ENCODE assay signal across 8 mouse cellular contexts in genomic region chr2:3418883-3419431, GRCm38 (mm10). TPM values are rescaled to one million over a fixed set of nuclear protein-coding genes. Genes with fewer than 3 reads are reported as not detected.
A peak's percentile ranks its signal among the peaks of the same experiment; 100 is the strongest.
DNase-seq lines count a peak whose midpoint lies in the region; ATAC-seq and TF ChIP-seq lines count a peak whose summit lies in the region.

No protein-coding gene starts in this region.

- peak overlapping the region; percentile 37 for H3K27ac ChIP-seq in bone marrow macrophage, adult 2 months (ENCODE audit: insufficient read depth, low read depth, low read length)
- no peak overlapping the region for H3K27ac ChIP-seq in embryonic fibroblast, embryonic 13.5 days (ENCODE audit: insufficient read depth, low read length)
- no peak overlapping the region for H3K27ac ChIP-seq in heart, embryonic 11.5 days (ENCODE audit: low read depth, low read length)
- no peak overlapping the region for H3K27ac ChIP-seq in kidney, embryonic 16.5 days (ENCODE audit: low read length)
- H3K27ac ChIP-seq in liver, adult 2 months (replicated peaks; ENCODE audit: insufficient read depth, low read depth, low read length): peak overlapping the region; percentile 22

- peak; percentile 96 for ATAC-seq in heart, embryonic 11.5 days (replicated peaks; ENCODE audit: insufficient number of reproducible peaks, low FRiP score, low TSS enrichment)
- peak; percentile 97 for ATAC-seq in kidney, embryonic 16.5 days (ENCODE audit: low FRiP score, low TSS enrichment)

- peaks cover 8% of the 10 kb centered on the region for H3K27me3 ChIP-seq in heart, embryonic 11.5 days (ENCODE audit: control insufficient read depth, insufficient read depth, low read length)
- peaks cover 11% of the 10 kb centered on the region for H3K27me3 ChIP-seq in kidney, embryonic 16.5 days (ENCODE audit: insufficient read depth, low read length)
- no peaks in the 10 kb centered on the region for H3K27me3 ChIP-seq in liver, adult 2 months (ENCODE audit: control insufficient read depth, insufficient read depth, low read length)
- peaks cover 13% of the 10 kb centered on the region for H3K27me3 ChIP-seq in myocyte (ENCODE audit: control insufficient read depth, insufficient read depth, insufficient read length)
- no peaks in the 10 kb centered on the region for H3K27me3 ChIP-seq in splenic B cell, adult 2 months (ENCODE audit: control insufficient read depth, insufficient read depth, low read length, poor library complexity, severe bottlenecking)

- no peak overlapping the region for H3ac ChIP-seq in myocyte (ENCODE audit: control insufficient read depth, insufficient read length)

- no peak for TF ChIP-seq POLR2A in bone marrow macrophage, adult 2 months (IDR thresholded peaks at IDR 0.05; ENCODE audit: borderline replicate concordance, low read depth, low read length)
- peak; percentile 50; the same call in 1 of the 2 replicates for TF ChIP-seq POLR2A in embryonic fibroblast, embryonic 13.5 days (IDR thresholded peaks at IDR 0.05; ENCODE audit: low read depth, low read length)
- TF ChIP-seq POLR2A in liver, adult 2 months (IDR thresholded peaks at IDR 0.05; ENCODE audit: extremely low read depth, insufficient read depth, low read length): no peak; the same call in 1 of the 2 replicates
- TF ChIP-seq POLR2A in myocyte (IDR thresholded peaks at IDR 0.05; ENCODE audit: insufficient read length, low read depth): peak; percentile 47

- no peak for TF ChIP-seq CTCF in bone marrow macrophage, adult 2 months (IDR thresholded peaks at IDR 0.05; ENCODE audit: low read depth, low read length)
- no peak for TF ChIP-seq CTCF in embryonic fibroblast, embryonic 13.5 days (IDR thresholded peaks at IDR 0.05; ENCODE audit: borderline replicate concordance, insufficient read depth, low read length)
- TF ChIP-seq CTCF in liver, adult 2 months (IDR thresholded peaks at IDR 0.05; ENCODE audit: low read depth, low read length): no peak

- no peaks in the 10 kb centered on the region for H3K36me3 ChIP-seq in heart, embryonic 11.5 days (ENCODE audit: control insufficient read depth, insufficient read depth, low read length)
- H3K36me3 ChIP-seq in kidney, embryonic 16.5 days (ENCODE audit: insufficient read depth, low read length): no peaks in the 10 kb centered on the region
- no peaks in the 10 kb centered on the region for H3K36me3 ChIP-seq in liver, adult 2 months (ENCODE audit: control insufficient read depth, insufficient read depth, low read length)
- no peaks in the 10 kb centered on the region for H3K36me3 ChIP-seq in myocyte (ENCODE audit: control insufficient read depth, insufficient read depth)
- no peaks in the 10 kb centered on the region for H3K36me3 ChIP-seq in splenic B cell, adult 2 months (ENCODE audit: control insufficient read depth, insufficient read depth, low read length, poor library complexity, severe bottlenecking)

- peak overlapping the region; percentile 64 for H3K4me3 ChIP-seq in bone marrow macrophage, adult 2 months (ENCODE audit: insufficient read depth, low read length)
- H3K4me3 ChIP-seq in embryonic fibroblast, embryonic 13.5 days (ENCODE audit: insufficient read depth, low read length): peak overlapping the region; percentile 80
- peak overlapping the region; percentile 54 for H3K4me3 ChIP-seq in heart, embryonic 11.5 days (ENCODE audit: low read depth, low read length)
- peak overlapping the region; percentile 51 for H3K4me3 ChIP-seq in kidney, embryonic 16.5 days (ENCODE audit: low read length)
- H3K4me3 ChIP-seq in liver, adult 2 months (ENCODE audit: insufficient read depth, low read depth, low read length): peak overlapping the region; percentile 60
- peak overlapping the region; percentile 16 for H3K4me3 ChIP-seq in myocyte

- H3K4me1 ChIP-seq in bone marrow macrophage, adult 2 months (ENCODE audit: control insufficient read depth, insufficient read depth, low read length): peaks cover 33% of the 10 kb centered on the region
- no peaks in the 10 kb centered on the region for H3K4me1 ChIP-seq in embryonic fibroblast, embryonic 13.5 days (ENCODE audit: control insufficient read depth, insufficient read depth, low read length)
- peaks cover 2% of the 10 kb centered on the region; the same call in 1 of the 2 replicates for H3K4me1 ChIP-seq in heart, embryonic 11.5 days (ENCODE audit: control insufficient read depth, insufficient read depth, low read length)
- H3K4me1 ChIP-seq in kidney, embryonic 16.5 days (ENCODE audit: insufficient read depth, low read length): peaks cover 6% of the 10 kb centered on the region; the same call in 1 of the 2 replicates
- H3K4me1 ChIP-seq in liver, adult 2 months (ENCODE audit: control insufficient read depth, insufficient read depth, low read length): peaks cover 10% of the 10 kb centered on the region

- peak overlapping the region; percentile 87 for H3K4me2 ChIP-seq in heart, embryonic 11.5 days
- peak overlapping the region; percentile 67 for H3K4me2 ChIP-seq in kidney, embryonic 16.5 days (replicated peaks; ENCODE audit: low read depth, low read length)
- H3K4me2 ChIP-seq in myocyte (ENCODE audit: low read depth): peak overlapping the region; percentile 79

- H3K9ac ChIP-seq in heart, embryonic 11.5 days (ENCODE audit: low read depth, low read length): peak overlapping the region; percentile 52; the same call in 1 of the 2 replicates
- H3K9ac ChIP-seq in kidney, embryonic 16.5 days (replicated peaks; ENCODE audit: low read length): peak overlapping the region; percentile 56
- H3K9ac ChIP-seq in liver, adult 2 months (ENCODE audit: low read depth, low read length): peak overlapping the region; percentile 69

- H3K79me2 ChIP-seq in liver, adult 2 months (ENCODE audit: control insufficient read depth, insufficient read depth, low read length): no peaks in the 10 kb centered on the region
- no peaks in the 10 kb centered on the region for H3K79me2 ChIP-seq in myocyte (ENCODE audit: control insufficient read depth, insufficient read depth)

- WGBS in heart, embryonic 11.5 days (ENCODE audit: insufficient replicate concordance): 2% methylated on average over 38 of the region's 38 CpGs
- WGBS in kidney, embryonic 16.5 days: under 1% methylated on average over 38 of the region's 38 CpGs
- under 1% methylated on average over 38 of the region's 38 CpGs for WGBS in liver, adult 2 months

- no peaks in the 10 kb centered on the region for H3K9me3 ChIP-seq in heart, embryonic 11.5 days (replicated peaks; ENCODE audit: control insufficient read depth, low read length)
- H3K9me3 ChIP-seq in kidney, embryonic 16.5 days (ENCODE audit: low read length): no peaks in the 10 kb centered on the region; the same call in 1 of the 2 replicates

- peak; percentile 96 for DNase-seq in A20 (ENCODE audit: low read depth, low spot score)
- peak; percentile 79 for DNase-seq in liver, adult 2 months (ENCODE audit: extremely low read depth, low read depth, low spot score)
- DNase-seq in splenic B cell, adult 2 months (ENCODE audit: low read depth, low spot score): peak; percentile 99

TF ChIP-seq in myocyte, 11 proteins besides CTCF, POLR2A, EP300 and RAD21 (continues in another document):
- TF ChIP-seq MAX (IDR thresholded peaks at IDR 0.05; ENCODE audit: low read depth): no peak
- TF ChIP-seq USF1 (IDR thresholded peaks at IDR 0.05; ENCODE audit: low read depth): peak; percentile 64
- TF ChIP-seq REST (IDR thresholded peaks at IDR 0.05; ENCODE audit: insufficient read depth, insufficient read length): no peak
- TF ChIP-seq TCF3 (IDR thresholded peaks at IDR 0.05; ENCODE audit: insufficient read length, low read depth): no peak
- TF ChIP-seq TCF12 (IDR thresholded peaks at IDR 0.05; ENCODE audit: insufficient read depth, poor library complexity, severe bottlenecking): no peak

RNA-seq across cellular contexts. Expression of gene Meig1, which starts 3.5 kb away (rescaled TPM):
- 2.4 TPM in 1 of 2 replicates, not detected in the other for polyA plus RNA-seq in bone marrow macrophage, adult 2 months (2012; ENCODE audit: insufficient read depth, insufficient read length, missing spikeins)
- polyA plus RNA-seq in embryonic fibroblast, embryonic 13.5 days (2011; ENCODE audit: insufficient read length, low read depth, missing spikeins): not detected in 2 replicates
- not detected in 2 replicates for polyA plus RNA-seq in heart, embryonic 11.5 days (2014; fragmentation: Nextera tagmentation; extraction: Ambion mirVana)
- 0.29 TPM in 1 of 2 replicates, not detected in the other for polyA plus RNA-seq in kidney, embryonic 16.5 days (2015; fragmentation: Nextera tagmentation; extraction: Ambion mirVana)
- not detected in 2 replicates for total RNA-seq in liver, adult 2 months (2014; rRNA removed)
- not detected in 2 replicates for polyA plus RNA-seq in liver, adult 2 months (2012; rRNA removed)
- 0.14 TPM for polyA plus RNA-seq in myocyte (2012; fragmentation: generic; extraction: Trizol)

RNA-seq across cellular contexts. Expression of gene Dclre1c, which starts 5.0 kb away (rescaled TPM):
- 136 and 140 TPM in 2 replicates for polyA plus RNA-seq in bone marrow macrophage, adult 2 months (2012; ENCODE audit: insufficient read depth, insufficient read length, missing spikeins)
- polyA plus RNA-seq in embryonic fibroblast, embryonic 13.5 days (2011; ENCODE audit: insufficient read length, low read depth, missing spikeins): 6.3 and 7.5 TPM in 2 replicates
- 5.2 and 5.5 TPM in 2 replicates for polyA plus RNA-seq in heart, embryonic 11.5 days (2014; fragmentation: Nextera tagmentation; extraction: Ambion mirVana)
- 6.6 and 7.5 TPM in 2 replicates for polyA plus RNA-seq in kidney, embryonic 16.5 days (2015; fragmentation: Nextera tagmentation; extraction: Ambion mirVana)
- 5.6 and 5.8 TPM in 2 replicates for total RNA-seq in liver, adult 2 months (2014; rRNA removed)
- polyA plus RNA-seq in liver, adult 2 months (2012; rRNA removed): 1.2 and 1.8 TPM in 2 replicates
- polyA plus RNA-seq in myocyte (2012; fragmentation: generic; extraction: Trizol): 1.5 TPM

RNA-seq across cellular contexts. Expression of gene Olah, which starts 21.9 kb away (rescaled TPM):
- polyA plus RNA-seq in bone marrow macrophage, adult 2 months (2012; ENCODE audit: insufficient read depth, insufficient read length, missing spikeins): not detected in 2 replicates
- polyA plus RNA-seq in embryonic fibroblast, embryonic 13.5 days (2011; ENCODE audit: insufficient read length, low read depth, missing spikeins): not detected in 2 replicates
- polyA plus RNA-seq in heart, embryonic 11.5 days (2014; fragmentation: Nextera tagmentation; extraction: Ambion mirVana): not detected in 2 replicates
- polyA plus RNA-seq in kidney, embryonic 16.5 days (2015; fragmentation: Nextera tagmentation; extraction: Ambion mirVana): not detected in 2 replicates
- total RNA-seq in liver, adult 2 months (2014; rRNA removed): not detected in 2 replicates
- not detected in 2 replicates for polyA plus RNA-seq in liver, adult 2 months (2012; rRNA removed)
- not detected for polyA plus RNA-seq in myocyte (2012; fragmentation: generic; extraction: Trizol)

RNA-seq across cellular contexts. Expression of gene Suv39h2, which starts 55.9 kb away (rescaled TPM):
- polyA plus RNA-seq in bone marrow macrophage, adult 2 months (2012; ENCODE audit: insufficient read depth, insufficient read length, missing spikeins): 1.1 and 1.5 TPM in 2 replicates
- polyA plus RNA-seq in embryonic fibroblast, embryonic 13.5 days (2011; ENCODE audit: insufficient read length, low read depth, missing spikeins): 4.5 and 8.2 TPM in 2 replicates
- polyA plus RNA-seq in heart, embryonic 11.5 days (2014; fragmentation: Nextera tagmentation; extraction: Ambion mirVana): 12.1 and 13.9 TPM in 2 replicates
- polyA plus RNA-seq in kidney, embryonic 16.5 days (2015; fragmentation: Nextera tagmentation; extraction: Ambion mirVana): 14.2 and 14.5 TPM in 2 replicates
- total RNA-seq in liver, adult 2 months (2014; rRNA removed): 0.27 and 0.46 TPM in 2 replicates
- 0.12 and 0.13 TPM in 2 replicates for polyA plus RNA-seq in liver, adult 2 months (2012; rRNA removed)
- 1.3 TPM for polyA plus RNA-seq in myocyte (2012; fragmentation: generic; extraction: Trizol)

Comparison
In these comparisons a context has a peak if more than half of its experiments do, and no peak if none do; other contexts are left out.
1. H3K27ac ChIP-seq: peak in bone marrow macrophage, adult 2 months (single experiment) and liver, adult 2 months (single experiment); none in embryonic fibroblast, embryonic 13.5 days (single experiment), heart, embryonic 11.5 days (single experiment) and kidney, embryonic 16.5 days (single experiment).
2. H3K4me3 ChIP-seq: peak in every context shown above with its lines; median percentile 80 in embryonic fibroblast, embryonic 13.5 days; 64 in bone marrow macrophage, adult 2 months; 60 in liver, adult 2 months; 54 in heart, embryonic 11.5 days; 51 in kidney, embryonic 16.5 days; 16 in myocyte.
3. POLR2A ChIP-seq: peak in embryonic fibroblast, embryonic 13.5 days (single experiment) and myocyte (single experiment); none in bone marrow macrophage, adult 2 months (single experiment) and liver, adult 2 months (single experiment).
4. RNA of gene Dclre1c, which starts 5.0 kb away (polyA plus RNA-seq): 136 to 140 TPM in bone marrow macrophage, adult 2 months; 6.3 to 7.5 TPM in embryonic fibroblast, embryonic 13.5 days, 6.6 to 7.5 TPM in kidney, embryonic 16.5 days, 5.2 to 5.5 TPM in heart, embryonic 11.5 days, 1.2 to 1.8 TPM in liver, adult 2 months and 1.5 TPM in myocyte (single experiment); every median in the first group is over 10 times any median in the second.
5. Peak in every context shown above with its lines, with median percentiles within 50 percentile points of each other: DNase-seq, H3K4me2 ChIP-seq and H3K9ac ChIP-seq.